In the genomic region with DNA sequence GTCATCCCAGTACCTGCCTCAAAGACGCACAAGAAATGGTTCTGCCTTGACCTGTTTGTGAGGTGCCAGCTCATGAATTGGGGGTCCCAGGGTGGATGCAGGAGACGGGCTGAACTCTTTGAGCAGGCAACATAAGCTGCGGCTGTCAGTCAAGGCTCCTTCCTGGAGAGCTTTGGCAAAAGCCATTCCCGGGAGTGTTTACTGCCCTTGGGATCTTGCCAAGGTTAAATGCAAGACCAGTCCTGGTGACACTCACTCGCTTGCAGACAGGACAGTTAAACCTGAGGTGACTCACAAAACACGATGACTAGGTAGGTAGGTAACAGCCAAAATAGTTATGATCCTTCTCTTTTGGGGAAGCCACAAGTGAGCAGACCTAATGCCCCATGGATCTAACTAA, we compare ENCODE assay signal across 22 mouse cellular contexts. TPM values are rescaled to one million over a fixed set of nuclear protein-coding genes. Genes with fewer than 3 reads are reported as not detected.
"Had no signal": no experiment of that assay in that cellular context is flagged by ENCODE, and none has a peak within 500 bp of the region (broad histone marks: within the 10 kb centered on the region; RNA-seq: fewer than 3 reads in every experiment).

No protein-coding gene starts in this region.

- DNase-seq: kidney, postnatal 14 days; kidney, postnatal 4 days; left cerebral cortex, postnatal 4 days; liver, postnatal 0 days; lung, embryonic 14.5 days; retina, postnatal 1 day; right cerebral cortex, postnatal 25 days; spleen, adult 18-20 months; thymus, adult 18-20 months; thymus, postnatal 36 days had no signal

- H3K36me3 ChIP-seq: limb, embryonic 12.5 days; limb, embryonic 15.5 days; midbrain, embryonic 10.5 days; midbrain, embryonic 13.5 days; neural tube, embryonic 13.5 days; stomach, embryonic 15.5 days had no signal

- H3K9ac ChIP-seq: limb, embryonic 12.5 days; limb, embryonic 15.5 days; liver, embryonic 14.5 days; liver, postnatal 0 days; lung, embryonic 14.5 days; midbrain, embryonic 13.5 days; neural tube, embryonic 13.5 days; stomach, embryonic 15.5 days had no signal

- ATAC-seq: liver, postnatal 0 days; lung, postnatal 0 days; midbrain, embryonic 13.5 days; midbrain, embryonic 16.5 days had no signal

- H3K4me1 ChIP-seq: megakaryocyte, embryonic 14.5 days; stomach, embryonic 15.5 days had no signal

- H3K27ac ChIP-seq: limb, embryonic 12.5 days; limb, embryonic 15.5 days; liver, embryonic 14.5 days; midbrain, embryonic 10.5 days; midbrain, embryonic 13.5 days; neural tube, embryonic 13.5 days; stomach, embryonic 15.5 days had no signal

- H3K4me3 ChIP-seq: limb, embryonic 12.5 days; limb, embryonic 15.5 days; megakaryocyte, embryonic 14.5 days; midbrain, embryonic 10.5 days; midbrain, embryonic 13.5 days; myocyte; neural tube, embryonic 13.5 days; stomach, embryonic 15.5 days had no signal

- H3K27me3 ChIP-seq: limb, embryonic 15.5 days; midbrain, embryonic 13.5 days; neural tube, embryonic 13.5 days; stomach, embryonic 15.5 days had no signal

- H3K4me2 ChIP-seq: limb, embryonic 12.5 days; limb, embryonic 15.5 days; liver, embryonic 11.5 days; lung, embryonic 14.5 days; midbrain, embryonic 13.5 days; neural tube, embryonic 13.5 days; stomach, embryonic 15.5 days had no signal

- H3K9me3 ChIP-seq: limb, embryonic 12.5 days; limb, embryonic 15.5 days; megakaryocyte, embryonic 14.5 days; midbrain, embryonic 10.5 days; midbrain, embryonic 13.5 days; neural tube, embryonic 13.5 days; stomach, embryonic 15.5 days had no signal

RNA-seq across cellular contexts. Expression of a gene that starts 30.9 kb away (rescaled TPM):
- polyA plus RNA-seq: liver, postnatal 0 days; myocyte had no signal
